Mouse (Mus musculus): Measurements from ENCODE around the gene Cebpzos. TPM values are rescaled to one million over a fixed set of nuclear protein-coding genes. Genes with fewer than 3 reads are reported as not detected.
A peak's percentile ranks its signal among the peaks of the same experiment; 100 is the strongest.

The Cebpzos gene
- polyA plus RNA-seq, 1 experiment from 2014 or later = 67.5 TPM

DNA sequence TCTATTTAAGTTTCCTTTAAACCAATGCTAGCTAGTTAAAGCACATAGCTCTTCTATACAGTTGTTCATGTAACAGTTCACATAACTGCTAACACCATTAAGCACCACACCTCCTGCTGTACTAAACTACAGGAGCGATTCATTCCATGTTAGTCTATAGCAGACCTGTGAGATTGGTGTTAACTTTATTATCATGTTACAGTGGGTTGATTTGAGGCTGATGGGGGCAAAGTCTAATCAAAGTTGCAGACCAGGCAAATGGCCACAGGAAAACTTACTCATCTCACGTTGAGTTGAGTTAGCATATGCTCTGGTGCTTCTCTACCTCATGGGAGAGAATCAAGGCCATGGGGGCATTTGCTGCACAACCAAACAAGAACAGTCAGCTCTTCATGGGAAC lies 6.9 kb upstream of the Cebpzos start:
- Histone ChIP-seq H3K4me3 (ENCODE audit: low read depth, low read length) (no peak overlapping the region), H3K27ac (ENCODE audit: low read length) (no peak overlapping the region), H3K4me2 (replicated peaks; ENCODE audit: low read depth, low read length) (no peak overlapping the region), H3K27me3 (replicated peaks; ENCODE audit: insufficient read depth, low read length) (no peaks in the 10 kb centered on the region), H3K9me3 (ENCODE audit: low read length) (no peaks in the 10 kb centered on the region), H3K36me3 (ENCODE audit: insufficient read depth, low read length) (no peaks in the 10 kb centered on the region), H3K4me1 (ENCODE audit: insufficient read depth, low read depth, low read length) (no peaks in the 10 kb centered on the region), H3K9ac (replicated peaks; ENCODE audit: low read depth) (no peak overlapping the region)
- WGBS = 70% methylated on average over 2 of the region's 2 CpGs
- ATAC-seq (no peak), DNase-seq (ENCODE audit: low spot score) (no peak)
- TF ChIP-seq EP300 (IDR thresholded peaks at IDR 0.05) (no peak), CTCF (IDR thresholded peaks at IDR 0.05) (no peak)

DNA sequence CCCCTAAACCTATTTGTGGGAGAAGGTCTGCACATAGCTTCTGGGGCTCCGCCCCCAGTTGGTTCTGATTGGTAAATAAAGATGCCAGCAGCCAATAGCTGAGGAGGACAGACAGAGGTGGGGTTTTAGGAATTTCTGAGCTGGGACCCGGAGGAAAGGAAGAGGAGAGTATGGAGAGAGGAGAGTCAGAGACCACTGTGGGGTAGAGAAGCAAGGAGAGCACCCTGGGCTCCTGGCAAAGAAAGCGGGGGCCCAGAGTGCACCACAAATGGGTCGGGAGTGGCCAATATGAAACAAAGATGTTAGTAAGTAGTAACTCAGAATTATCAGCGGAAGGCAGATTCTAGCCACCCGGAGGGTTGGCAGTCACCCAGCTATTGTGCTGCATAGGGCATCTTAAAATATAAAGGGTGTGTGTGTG lies 3.4 kb upstream of the Cebpzos start:
- Histone ChIP-seq H3K27ac (ENCODE audit: low read length) (no peak overlapping the region), H3K27me3 (replicated peaks; ENCODE audit: insufficient read depth, low read length) (no peaks in the 10 kb centered on the region), H3K36me3 (ENCODE audit: insufficient read depth, low read length) (no peaks in the 10 kb centered on the region), H3K9ac (replicated peaks; ENCODE audit: low read depth) (no peak overlapping the region), H3K4me1 (ENCODE audit: insufficient read depth, low read depth, low read length) (peaks cover 5% of the 10 kb centered on the region; the same call in 1 of the 2 replicates), H3K9me3 (ENCODE audit: low read length) (no peaks in the 10 kb centered on the region), H3K4me2 (replicated peaks; ENCODE audit: low read depth, low read length) (peak overlapping the region; percentile 55), H3K4me3 (ENCODE audit: low read depth, low read length) (peak overlapping the region; percentile 28)
- 23% methylated on average over 6 of the region's 6 CpGs for WGBS
- ATAC-seq (no peak), DNase-seq (ENCODE audit: low spot score) (peak; percentile 29)
- TF ChIP-seq CTCF (IDR thresholded peaks at IDR 0.05) (no peak), EP300 (IDR thresholded peaks at IDR 0.05) (no peak)

DNA sequence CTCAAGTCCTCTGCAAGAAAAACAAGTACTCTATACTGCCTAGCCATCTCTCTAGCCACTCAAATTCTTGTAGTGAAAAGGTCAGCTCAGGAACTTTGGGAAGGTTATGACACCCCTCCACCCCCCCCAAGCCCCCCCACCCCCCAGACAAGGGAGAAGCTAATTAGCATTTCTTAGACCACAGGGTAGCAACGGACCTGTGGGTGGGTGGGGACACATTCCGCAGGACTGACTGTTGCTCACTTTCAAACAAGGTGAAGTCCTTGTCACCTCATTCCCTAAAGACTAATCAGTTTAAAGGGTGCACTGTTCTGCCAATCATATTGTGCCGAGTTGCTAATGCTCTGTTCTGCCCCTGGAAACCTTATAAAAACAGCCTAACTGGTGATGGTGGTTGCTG lies 2.4 kb upstream of the Cebpzos start:
- no peak for DNase-seq (ENCODE audit: low spot score)

DNA sequence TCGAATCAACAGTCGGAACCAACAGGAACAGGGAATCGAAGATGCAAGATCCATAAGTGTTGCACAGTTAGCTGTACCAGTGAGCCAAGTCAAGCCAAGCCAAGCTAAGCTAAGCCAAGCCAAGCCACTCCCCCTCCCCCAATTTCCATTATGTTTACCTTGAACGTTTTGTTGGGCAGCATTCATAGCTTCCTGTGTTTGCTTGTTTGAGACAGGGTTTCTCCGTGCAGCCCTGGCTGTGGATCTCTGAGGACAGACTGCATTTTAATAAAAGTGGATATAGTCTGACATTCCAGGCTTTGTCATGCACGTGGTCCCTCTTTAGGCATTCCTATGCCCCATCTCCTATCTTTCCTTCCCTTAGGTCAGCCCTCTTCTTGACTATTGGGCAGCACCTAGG lies 528 bp upstream of the Cebpzos start:
- Histone ChIP-seq H3K36me3 (ENCODE audit: insufficient read depth, low read length) (peaks cover 12% of the 10 kb centered on the region), H3K27me3 (replicated peaks; ENCODE audit: insufficient read depth, low read length) (no peaks in the 10 kb centered on the region), H3K4me1 (ENCODE audit: insufficient read depth, low read depth, low read length) (peaks cover 5% of the 10 kb centered on the region; the same call in 1 of the 2 replicates), H3K27ac (ENCODE audit: low read length) (peak overlapping the region; percentile 88; the same call in 1 of the 2 replicates), H3K4me2 (replicated peaks; ENCODE audit: low read depth, low read length) (peak overlapping the region; percentile 84), H3K9ac (replicated peaks; ENCODE audit: low read depth) (peak overlapping the region; percentile 60; the same call in 1 of the 2 replicates), H3K9me3 (ENCODE audit: low read length) (no peaks in the 10 kb centered on the region), H3K4me3 (ENCODE audit: low read depth, low read length) (peak overlapping the region; percentile 67)
- 51% methylated on average over 6 of the region's 6 CpGs for WGBS
- ATAC-seq = no peak
- no peak for DNase-seq (ENCODE audit: low spot score)
- TF ChIP-seq EP300 (IDR thresholded peaks at IDR 0.05) = no peak
- no peak for TF ChIP-seq CTCF (IDR thresholded peaks at IDR 0.05)

More for the DNA sequence above, 2.4 kb upstream of the Cebpzos start:
- Histone ChIP-seq H3K9me3 (ENCODE audit: low read length) (no peaks in the 10 kb centered on the region), H3K36me3 (ENCODE audit: insufficient read depth, low read length) (no peaks in the 10 kb centered on the region), H3K4me1 (ENCODE audit: insufficient read depth, low read depth, low read length) (peaks cover 5% of the 10 kb centered on the region; the same call in 1 of the 2 replicates), H3K9ac (replicated peaks; ENCODE audit: low read depth) (no peak overlapping the region), H3K27me3 (replicated peaks; ENCODE audit: insufficient read depth, low read length) (no peaks in the 10 kb centered on the region), H3K4me2 (replicated peaks; ENCODE audit: low read depth, low read length) (no peak overlapping the region), H3K27ac (ENCODE audit: low read length) (no peak overlapping the region), H3K4me3 (ENCODE audit: low read depth, low read length) (no peak overlapping the region)
- WGBS = 82% methylated on average over 3 of the region's 3 CpGs
- no peak for ATAC-seq
- no peak for TF ChIP-seq EP300 (IDR thresholded peaks at IDR 0.05)
- no peak for TF ChIP-seq CTCF (IDR thresholded peaks at IDR 0.05)

DNA sequence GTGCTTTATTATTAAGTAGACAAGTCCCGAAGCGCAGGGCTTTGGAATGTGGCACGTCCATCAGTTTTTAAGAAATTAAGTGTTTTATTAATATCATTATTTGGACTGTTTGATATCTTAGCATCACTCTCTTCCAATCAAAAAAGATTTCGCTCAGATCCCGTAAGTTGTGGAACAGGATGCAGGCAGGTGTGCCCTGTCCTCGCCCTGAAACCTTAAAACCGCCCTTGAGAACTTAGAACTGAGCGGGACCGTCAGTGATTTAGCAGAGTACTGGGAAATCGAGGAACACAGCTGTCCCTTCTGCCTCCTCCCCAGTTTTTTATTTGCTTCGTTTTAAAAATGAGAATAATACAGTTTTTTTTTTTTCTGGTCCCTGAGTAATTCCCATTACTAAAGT lies 599 bp downstream of the Cebpzos start:
- no peak for DNase-seq (ENCODE audit: low spot score)
- Histone ChIP-seq H3K4me3 (ENCODE audit: low read depth, low read length) (peak overlapping the region; percentile 67), H3K9ac (replicated peaks; ENCODE audit: low read depth) (peak overlapping the region; percentile 60), H3K4me2 (replicated peaks; ENCODE audit: low read depth, low read length) (peak overlapping the region; percentile 84), H3K27ac (ENCODE audit: low read length) (peak overlapping the region; percentile 88), H3K9me3 (ENCODE audit: low read length) (no peaks in the 10 kb centered on the region), H3K27me3 (replicated peaks; ENCODE audit: insufficient read depth, low read length) (no peaks in the 10 kb centered on the region), H3K4me1 (ENCODE audit: insufficient read depth, low read depth, low read length) (peaks cover 5% of the 10 kb centered on the region; the same call in 1 of the 2 replicates), H3K36me3 (ENCODE audit: insufficient read depth, low read length) (peaks cover 12% of the 10 kb centered on the region)
- WGBS = 2% methylated on average over 11 of the region's 11 CpGs
- ATAC-seq = no peak
- TF ChIP-seq EP300 (IDR thresholded peaks at IDR 0.05) = no peak
- no peak for TF ChIP-seq CTCF (IDR thresholded peaks at IDR 0.05)

DNA sequence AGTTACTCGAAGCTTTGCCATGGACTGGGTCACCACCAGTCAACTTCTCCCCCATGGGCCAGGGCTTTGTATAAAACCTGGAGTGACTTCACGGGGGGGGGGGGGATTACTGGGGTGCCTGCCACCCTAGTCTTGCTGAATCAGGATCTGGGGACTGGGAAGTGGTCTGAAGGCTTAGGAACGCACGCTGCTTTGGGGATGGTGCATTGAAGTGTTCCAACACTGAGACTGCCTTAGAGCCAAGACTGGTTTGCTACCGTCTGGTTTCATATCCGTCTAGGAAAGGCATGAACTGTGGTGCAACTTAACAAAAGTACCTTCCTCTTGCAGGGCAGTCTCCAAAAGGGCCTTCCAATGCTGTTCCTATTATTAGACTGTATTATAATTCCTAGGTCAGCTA lies 1.4 kb downstream of the Cebpzos start:
- no peak for DNase-seq (ENCODE audit: low spot score)
- Histone ChIP-seq H3K27ac (ENCODE audit: low read length) (no peak overlapping the region), H3K36me3 (ENCODE audit: insufficient read depth, low read length) (peaks cover 12% of the 10 kb centered on the region), H3K9ac (replicated peaks; ENCODE audit: low read depth) (no peak overlapping the region), H3K9me3 (ENCODE audit: low read length) (no peaks in the 10 kb centered on the region), H3K4me3 (ENCODE audit: low read depth, low read length) (no peak overlapping the region), H3K4me2 (replicated peaks; ENCODE audit: low read depth, low read length) (no peak overlapping the region), H3K27me3 (replicated peaks; ENCODE audit: insufficient read depth, low read length) (no peaks in the 10 kb centered on the region), H3K4me1 (ENCODE audit: insufficient read depth, low read depth, low read length) (peaks cover 5% of the 10 kb centered on the region; the same call in 1 of the 2 replicates)
- TF ChIP-seq EP300 (IDR thresholded peaks at IDR 0.05) = no peak
- TF ChIP-seq CTCF (IDR thresholded peaks at IDR 0.05) = no peak
- 39% methylated on average over 6 of the region's 6 CpGs for WGBS
- ATAC-seq = no peak

Measured in lung, postnatal 0 days (tissue).